Mouse (Mus musculus) cerebellum, adult 2 months (tissue): ENCODE data around the gene Gm44503.

ENCODE experiments used
- CTCF ChIP-seq: fragments of 200-500 bp; IDR thresholded peaks from 2 replicates; pipeline ENCODE4 v1.5.1; 2011; ENCODE audit warnings: low read depth, mild to moderate bottlenecking, control low read depth, low read length, moderate library complexity, borderline replicate concordance; ENCODE audit not compliant: insufficient read depth
- POLR2A ChIP-seq: fragments of 200-500 bp; IDR thresholded peaks from 2 replicates; pipeline ENCODE4 v1.6.1; 2011; ENCODE audit warnings: low read length, control low read depth, borderline replicate concordance; ENCODE audit not compliant: insufficient read depth

DNA sequence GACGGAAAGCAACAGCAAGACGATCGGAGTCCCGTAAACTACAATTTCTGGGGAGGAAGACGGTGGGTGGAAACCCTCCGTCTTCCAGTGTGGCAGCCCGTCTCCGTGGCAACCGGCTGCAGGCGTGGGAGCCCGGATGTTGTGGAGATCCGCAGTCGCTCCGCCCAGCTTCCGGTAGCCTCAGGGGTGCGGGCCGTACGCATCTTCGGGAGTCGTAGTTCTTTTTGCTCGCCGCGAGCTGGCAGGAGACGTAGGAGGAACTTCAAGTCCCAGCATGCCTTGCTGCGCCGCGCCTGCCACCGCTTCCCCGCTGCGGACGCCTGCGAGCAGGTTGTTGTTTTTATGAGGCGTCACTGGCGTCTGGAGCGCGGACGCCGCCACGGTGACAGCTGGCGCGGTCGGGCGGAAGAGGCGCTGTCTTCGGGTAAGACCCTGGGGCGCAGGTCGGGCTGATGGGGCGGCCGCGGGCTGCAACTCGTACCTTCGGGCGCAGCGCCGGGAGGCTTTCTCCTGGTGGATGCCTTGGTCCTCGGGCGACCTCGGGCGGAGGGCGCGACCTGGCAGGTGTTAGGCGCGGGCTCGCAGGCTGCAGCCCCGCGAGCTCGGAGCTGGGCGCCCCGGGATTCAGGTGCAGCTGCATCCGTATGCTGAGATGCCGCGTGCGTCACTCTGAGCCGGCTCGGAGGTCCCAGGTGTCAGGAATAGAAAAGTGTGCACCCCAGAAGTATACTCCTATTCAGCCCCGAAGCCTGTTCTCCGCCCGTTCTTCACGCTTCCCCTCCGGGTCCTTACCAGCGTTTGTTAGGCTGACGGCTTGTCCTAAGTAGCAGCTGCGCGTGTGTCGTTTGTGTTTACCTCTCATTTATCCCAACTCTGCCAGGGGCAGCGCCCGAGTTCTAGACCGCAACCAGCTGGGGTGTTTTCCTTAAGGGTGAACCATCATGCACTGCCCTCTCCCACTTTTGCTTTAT, 26.9 kb downstream of the Gm44503 start, which contains the start of the genes Ccpg1os and Ccpg1:
- TF ChIP-seq POLR2A (peak; percentile 77), CTCF (no peak)
